Mouse (Mus musculus) thymus, adult 2 months (tissue): Measurements from ENCODE around the gene C8a. TPM values are rescaled to one million over a fixed set of nuclear protein-coding genes. Genes with fewer than 3 reads are reported as not detected.

Experiments
- DNase-seq: peaks from one replicate; pipeline ENCODE4 v3.0.0; 2021
- H3K27ac ChIP-seq: fragments of 200-500 bp; 2 replicates; pipeline ENCODE4 v1.5.1; 2012; ENCODE audit warnings: low read length, control low read depth; ENCODE audit not compliant: control insufficient read depth, insufficient read depth
- H3K27me3 ChIP-seq: fragments of 200-500 bp; 2 replicates; pipeline ENCODE4 v1.6.1; 2012; ENCODE audit warnings: mild to moderate bottlenecking, low read length, moderate library complexity, mixed read lengths; ENCODE audit not compliant: control insufficient read depth, insufficient read depth
- H3K36me3 ChIP-seq: fragments of 200-500 bp; 2 replicates; pipeline ENCODE4 v1.6.1; 2012; ENCODE audit warnings: mild to moderate bottlenecking, low read length, moderate library complexity; ENCODE audit not compliant: control insufficient read depth, insufficient read depth
- H3K4me1 ChIP-seq: fragments of 200-500 bp; replicated peaks from 2 replicates; pipeline ENCODE4 v1.6.1; 2012; ENCODE audit warnings: low read length; ENCODE audit not compliant: control insufficient read depth, insufficient read depth
- H3K4me3 ChIP-seq: fragments of 200-500 bp; 2 replicates; pipeline ENCODE4 v1.5.1; 2012; ENCODE audit warnings: mild to moderate bottlenecking, low read length, control low read depth, moderate library complexity; ENCODE audit not compliant: control insufficient read depth, insufficient read depth
- CTCF ChIP-seq: fragments of 200-500 bp; IDR thresholded peaks from 2 replicates; pipeline ENCODE4 v1.5.1; 2012; ENCODE audit warnings: mild to moderate bottlenecking, control low read depth, low read length, moderate library complexity, borderline replicate concordance; ENCODE audit not compliant: control insufficient read depth, poor library complexity, insufficient read depth; ENCODE audit errors: extremely low read depth
- POLR2A ChIP-seq: fragments of 200-500 bp; IDR thresholded peaks from 2 replicates; pipeline ENCODE4 v1.6.1; 2012; ENCODE audit warnings: mild to moderate bottlenecking, low read length, control low read depth, moderate library complexity; ENCODE audit not compliant: control insufficient read depth, poor library complexity, insufficient read depth; ENCODE audit errors: extremely low read depth
- whole genome bisulfite sequencing: fragments of 180-500 bp; shearing (Covaris S2); methylation state at CpG from one replicate; pipeline ENCODE4 v1.1.7; 2018; 5-methylcytosine and 5-hydroxymethylcytosine counted together
- polyA plus RNA-seq: library from polyadenylated mRNA; depleted of rRNA; stranded (reverse); fragments of >200 nt; gene quantifications from 2 replicates; pipeline ENCODE4 v1.2.3, GENCODE M21; 2012

C8a gene
- polyA plus RNA-seq, 1 experiment, result not detected

- TF ChIP-seq CTCF, result no peak
- TF ChIP-seq POLR2A, result no peak
- H3K27me3 ChIP-seq, result no peaks in the 10 kb centered on the region
- no peak overlapping the region for H3K27ac ChIP-seq
- DNase-seq, result no peak
- 65% methylated on average over 4 of the region's 4 CpGs for WGBS
- H3K4me1 ChIP-seq, result no peaks in the 10 kb centered on the region
- H3K4me3 ChIP-seq, result no peak overlapping the region
- H3K36me3 ChIP-seq, result no peaks in the 10 kb centered on the region
Observed at GRCm38 (mm10) chr4:104823597-104824101, 52.5 kb downstream of the C8a start.

- TF ChIP-seq CTCF (no peak), POLR2A (no peak)
- Histone ChIP-seq H3K27ac (no peak overlapping the region), H3K4me3 (no peak overlapping the region), H3K4me1 (no peaks in the 10 kb centered on the region), H3K27me3 (no peaks in the 10 kb centered on the region), H3K36me3 (no peaks in the 10 kb centered on the region)
- DNase-seq, result no peak
- WGBS, result 80% methylated on average over 4 of the region's 4 CpGs
Observed at GRCm38 (mm10) chr4:104819891-104820290, 56.3 kb downstream of the C8a start.

- Histone ChIP-seq H3K4me1 (no peaks in the 10 kb centered on the region), H3K4me3 (no peak overlapping the region), H3K36me3 (no peaks in the 10 kb centered on the region), H3K27ac (no peak overlapping the region), H3K27me3 (no peaks in the 10 kb centered on the region)
- DNase-seq, result no peak
- 85% methylated on average over 4 of the region's 4 CpGs for WGBS
- no peak for TF ChIP-seq CTCF
Observed at GRCm38 (mm10) chr4:104818986-104819385, 57.2 kb downstream of the C8a start.

GRCm38 (mm10) chr4:104817509-104817908 lies 58.7 kb downstream of the C8a start:
- no peaks in the 10 kb centered on the region for H3K27me3 ChIP-seq
- TF ChIP-seq CTCF (no peak), POLR2A (no peak)
- no peaks in the 10 kb centered on the region for H3K36me3 ChIP-seq
- no peak for DNase-seq
- no peaks in the 10 kb centered on the region for H3K4me1 ChIP-seq
- 78% methylated on average over 2 of the region's 2 CpGs for WGBS
- no peak overlapping the region for H3K4me3 ChIP-seq
- H3K27ac ChIP-seq, result no peak overlapping the region

- Histone ChIP-seq H3K4me1 (no peaks in the 10 kb centered on the region), H3K36me3 (no peaks in the 10 kb centered on the region), H3K27ac (no peak overlapping the region), H3K4me3 (no peak overlapping the region), H3K27me3 (no peaks in the 10 kb centered on the region)
- 88% methylated on average over 4 of the region's 4 CpGs for WGBS
- no peak for DNase-seq
- TF ChIP-seq CTCF, result no peak
- TF ChIP-seq POLR2A, result no peak
Observed at GRCm38 (mm10) chr4:104816519-104817232, 59.5 kb downstream of the C8a start.

GRCm38 (mm10) chr4:104813617-104814016 lies 62.6 kb downstream of the C8a start:
- DNase-seq, result no peak
- H3K27ac ChIP-seq, result no peak overlapping the region
- H3K27me3 ChIP-seq, result no peaks in the 10 kb centered on the region
- no peaks in the 10 kb centered on the region for H3K4me1 ChIP-seq
- no peak overlapping the region for H3K4me3 ChIP-seq
- TF ChIP-seq POLR2A (no peak), CTCF (no peak)
- 80% methylated on average over 2 of the region's 2 CpGs for WGBS
- no peaks in the 10 kb centered on the region for H3K36me3 ChIP-seq
